Mouse (Mus musculus) retina, postnatal 1 day (tissue): ENCODE results near the gene Parp14.
"Not testable (repeated sequence)": the region's sequence is repeated elsewhere in the genome, so short reads cannot be mapped to it uniquely, and the experiment has no call there.

ENCODE experiments used
- DNase-seq: peaks from one replicate; pipeline ENCODE4 v3.0.0-alpha.2; 2012

Parp14 gene

DNA sequence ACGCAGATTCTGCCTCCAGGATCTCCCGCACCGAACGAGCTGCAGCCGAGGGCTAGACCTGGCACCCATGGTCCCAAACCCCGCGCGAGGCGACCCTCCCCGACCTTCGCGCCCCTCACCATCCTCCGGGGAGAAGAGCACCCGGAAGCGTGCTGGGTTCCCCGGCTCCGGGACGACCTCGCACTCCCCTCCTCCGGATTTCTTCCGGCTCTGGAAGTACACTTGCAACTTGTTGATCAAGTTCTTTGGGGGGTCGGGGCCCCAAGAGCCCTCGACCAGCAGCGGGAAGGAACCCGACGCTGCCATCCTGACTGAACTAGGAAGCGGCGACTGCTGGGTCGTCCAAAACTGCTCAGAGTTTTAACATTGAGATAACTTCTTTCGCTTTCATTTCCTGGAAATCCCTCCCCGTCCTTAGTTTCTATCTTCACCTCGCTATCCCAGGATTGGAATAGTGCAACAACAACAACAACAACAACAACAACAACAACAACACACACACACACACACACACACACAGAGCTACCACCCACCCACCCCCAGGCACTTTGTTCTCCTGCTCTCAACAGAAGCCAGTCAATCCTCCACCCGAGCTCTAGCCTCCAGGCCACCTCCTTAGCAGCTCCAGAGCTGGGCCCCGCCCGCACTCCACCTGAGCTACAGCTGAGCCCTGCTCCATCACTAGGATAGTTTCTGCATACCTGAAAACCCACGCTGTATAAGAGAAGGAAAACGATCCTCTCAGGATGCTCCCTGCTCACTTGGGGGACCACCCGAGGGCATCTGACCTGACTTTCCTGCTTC, at the start of gene Parp14:
Gene Parp14, minus strand, starts transcription at position 497 of the 804 bp plus-strand sequence.
- DNase-seq = peak; percentile 47

DNA sequence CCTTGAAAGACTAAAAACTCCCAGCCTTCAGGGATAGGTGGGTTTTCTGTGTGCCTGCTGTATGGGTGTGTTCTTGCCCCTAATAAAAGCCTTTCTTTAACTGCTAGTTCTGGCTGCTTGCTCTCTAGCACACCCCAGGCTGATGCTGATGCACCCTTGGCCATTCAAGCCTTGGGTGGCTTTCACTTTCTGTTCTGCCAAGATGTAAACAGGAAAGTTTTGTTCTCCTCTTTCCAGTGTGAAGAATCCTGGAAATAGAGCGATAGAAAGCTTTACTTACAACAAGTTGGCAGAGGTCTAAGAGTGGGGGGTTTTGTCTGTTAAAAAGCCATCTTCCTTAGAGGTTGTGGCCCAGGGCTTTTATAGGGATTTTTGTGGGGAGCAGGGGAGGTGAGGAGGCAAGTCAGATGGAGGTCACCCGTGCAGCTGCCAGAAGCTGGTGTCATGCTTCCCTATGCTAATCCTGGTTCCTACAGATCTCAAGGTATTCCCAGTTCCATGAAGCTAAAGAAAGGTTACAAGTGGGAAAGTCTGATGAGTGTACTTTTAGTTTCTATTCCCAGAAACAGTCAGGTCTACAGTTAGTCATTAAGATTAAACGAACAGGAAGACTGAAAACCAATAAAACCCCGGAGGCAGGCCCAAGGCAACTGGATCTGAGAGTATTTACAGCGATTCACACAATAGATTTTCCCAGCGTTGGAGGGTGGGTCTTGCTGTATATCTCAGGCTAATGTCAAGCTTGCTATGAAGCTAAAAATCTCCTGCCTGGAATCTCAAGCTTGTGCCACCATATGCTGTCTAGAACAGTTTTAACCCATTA, 47.6 kb upstream of the Parp14 start:
- DNase-seq = no peak

DNA sequence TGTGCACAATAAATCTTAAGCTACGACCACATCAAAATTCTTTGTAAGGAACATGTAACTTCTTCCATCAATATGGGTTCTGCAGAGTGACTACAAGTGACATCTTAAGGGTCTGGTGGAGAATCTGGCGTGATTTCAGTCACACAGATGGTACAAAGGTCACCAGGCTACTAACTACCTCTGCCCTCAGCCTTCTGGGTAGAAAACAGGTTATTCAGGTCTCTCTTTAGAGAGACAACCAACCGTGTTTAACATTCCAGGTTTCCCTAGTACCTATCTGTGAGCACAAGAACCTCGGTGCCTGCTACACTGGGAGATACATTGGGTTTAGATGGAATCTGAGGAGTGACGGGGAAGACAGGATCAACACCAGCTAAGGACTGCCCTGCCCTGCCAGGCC, 43.0 kb upstream of the Parp14 start:
- DNase-seq = no peak

DNA sequence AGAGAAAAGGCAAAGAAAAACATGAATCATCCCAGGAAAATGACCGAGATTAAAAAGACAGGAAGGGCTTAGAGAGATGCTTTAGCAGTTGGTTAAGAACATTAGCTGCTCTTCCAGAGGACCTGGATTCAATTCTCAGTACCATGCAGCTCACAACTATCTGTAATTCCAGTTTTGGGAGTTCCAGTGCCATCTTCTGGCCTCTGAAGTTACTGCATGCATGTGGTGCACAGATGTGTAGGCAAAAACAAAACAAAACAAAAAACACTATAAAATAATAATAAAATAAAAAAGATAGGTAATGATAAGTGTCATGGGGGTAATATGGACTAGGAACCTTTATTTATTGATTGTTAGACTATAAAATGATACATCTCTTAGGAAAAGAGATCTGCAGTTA, 42.2 kb upstream of the Parp14 start:
- DNase-seq = peak; percentile 35

DNA sequence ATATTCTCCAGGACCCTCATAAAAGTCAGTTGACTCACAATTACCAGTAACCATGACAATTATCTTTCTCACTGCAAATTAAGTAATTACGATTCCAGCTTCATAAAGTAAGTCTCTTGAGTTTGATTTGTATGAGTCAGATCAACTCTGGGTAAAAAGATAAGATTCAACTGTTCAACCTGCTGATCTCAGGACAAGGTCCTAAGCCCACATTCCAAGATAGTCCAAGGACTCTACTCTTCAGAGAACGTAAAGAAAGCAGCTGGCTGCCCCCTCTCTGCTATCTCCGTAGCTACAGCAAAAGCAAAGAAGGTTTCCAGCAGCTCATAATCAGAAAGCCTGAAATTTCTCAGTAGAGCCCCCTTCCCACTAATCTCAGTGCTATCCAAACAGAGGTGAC, 40.1 kb upstream of the Parp14 start:
- DNase-seq = no peak

DNA sequence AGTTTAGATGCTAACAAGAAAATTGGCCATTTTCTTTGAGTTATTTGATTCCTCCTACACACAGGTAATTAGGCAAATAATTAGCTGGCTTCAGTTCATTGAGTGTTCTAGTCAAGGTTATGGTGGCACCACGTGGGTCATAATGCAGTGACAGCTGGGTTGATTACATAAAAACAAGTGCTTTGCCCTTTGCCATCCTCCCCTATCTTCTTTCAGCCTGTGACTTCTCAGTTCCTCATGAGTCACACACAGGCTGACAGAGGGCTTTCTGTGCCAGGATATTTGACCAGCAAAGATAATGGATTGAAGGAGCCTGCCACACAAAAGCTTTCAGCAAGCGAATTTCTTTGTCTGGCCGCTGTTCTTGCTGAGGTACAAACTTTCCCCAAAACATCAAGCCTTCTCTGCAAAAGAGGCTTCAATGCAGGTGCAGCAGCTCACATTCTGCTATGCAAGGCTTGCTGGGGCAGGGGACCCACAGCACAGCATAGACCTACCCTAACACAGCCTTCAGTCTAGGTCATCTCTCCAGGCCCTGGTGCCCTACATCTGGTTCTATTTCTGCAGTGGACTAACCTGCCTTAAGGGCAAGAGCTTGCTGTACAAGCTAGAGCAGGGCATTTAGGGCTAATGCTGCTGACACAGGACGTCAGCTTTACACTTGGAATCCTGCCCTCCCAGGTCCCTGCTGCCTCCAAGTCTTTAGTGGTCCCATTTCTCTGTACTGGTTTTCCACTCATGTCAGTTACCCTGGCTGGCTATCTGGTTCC, 36.3 kb upstream of the Parp14 start:
- DNase-seq = no peak

- no peak for DNase-seq
Measured at GRCm38 (mm10) chr16:35906887-35907286, 35.5 kb upstream of the Parp14 start.

DNA sequence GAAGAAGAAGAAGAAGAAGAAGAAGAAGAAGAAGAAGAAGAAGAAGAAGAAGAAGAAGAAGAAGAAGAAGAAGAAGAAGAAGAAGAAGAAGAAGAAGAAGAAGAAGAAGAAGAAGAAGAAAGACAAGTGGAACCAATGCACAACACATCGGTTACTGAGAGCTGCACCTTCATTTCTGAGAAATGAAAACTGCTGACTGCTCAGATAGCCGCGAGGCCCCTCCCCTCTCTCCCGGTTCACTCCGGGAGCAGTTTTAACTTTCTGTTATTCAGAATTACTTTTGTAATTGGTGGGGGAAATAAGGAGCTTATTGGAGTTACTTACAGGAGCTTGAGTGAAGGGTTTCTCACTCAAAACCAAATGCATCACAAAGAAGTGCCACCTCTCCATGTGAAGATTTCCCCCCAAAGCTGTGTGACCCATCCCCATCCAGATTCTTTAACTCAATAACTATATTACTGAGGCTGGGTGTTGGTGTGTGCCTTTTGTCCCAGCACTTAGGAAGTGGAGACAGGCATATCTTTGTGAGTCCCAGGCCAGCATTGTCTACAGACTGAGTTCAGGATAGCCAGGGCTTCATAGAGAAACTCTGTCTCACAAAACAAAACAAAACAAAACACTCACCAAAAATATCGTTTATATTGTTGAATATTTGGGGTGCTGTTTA, 34.6 kb upstream of the Parp14 start:
- no peak for DNase-seq

GRCm38 (mm10) chr16:35905355-35905754, 34.0 kb upstream of the Parp14 start:
- no peak for DNase-seq

DNA sequence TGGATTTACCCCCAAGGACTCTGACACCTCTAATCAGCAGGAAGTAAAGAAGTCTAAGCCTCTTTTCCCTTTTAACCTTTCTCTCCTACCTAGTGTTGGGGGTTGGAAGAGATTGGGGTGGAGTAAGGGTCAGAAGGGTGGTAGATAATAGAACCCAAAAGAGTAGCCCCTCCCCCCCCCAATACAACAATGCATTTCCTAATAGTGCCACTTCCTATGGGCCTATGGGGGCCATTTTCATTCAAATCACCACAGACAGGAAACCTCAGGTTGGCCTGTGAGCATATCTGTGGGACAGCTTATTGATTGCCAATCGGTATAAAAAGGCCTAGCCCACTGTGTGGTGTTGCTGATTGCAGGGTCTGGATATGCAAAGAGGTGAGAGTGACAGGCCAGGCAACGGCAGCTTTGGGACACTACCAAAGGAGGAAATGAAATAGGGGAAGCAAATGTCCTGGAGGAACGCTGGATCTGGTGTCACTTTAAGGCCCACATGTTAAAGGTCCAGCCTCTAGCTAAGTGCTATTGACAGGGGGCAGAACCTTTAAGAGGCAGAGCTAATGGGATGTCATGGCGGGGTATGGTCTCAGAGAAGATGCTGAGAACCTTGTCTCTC, 32.9 kb upstream of the Parp14 start:
- no peak for DNase-seq

- DNase-seq = no peak
Measured at GRCm38 (mm10) chr16:35903014-35903640, 31.8 kb upstream of the Parp14 start.

GRCm38 (mm10) chr16:35900541-35900940, 29.2 kb upstream of the Parp14 start:
- DNase-seq = no peak

- no peak for DNase-seq
Measured at GRCm38 (mm10) chr16:35894997-35895396, 23.7 kb upstream of the Parp14 start.

DNA sequence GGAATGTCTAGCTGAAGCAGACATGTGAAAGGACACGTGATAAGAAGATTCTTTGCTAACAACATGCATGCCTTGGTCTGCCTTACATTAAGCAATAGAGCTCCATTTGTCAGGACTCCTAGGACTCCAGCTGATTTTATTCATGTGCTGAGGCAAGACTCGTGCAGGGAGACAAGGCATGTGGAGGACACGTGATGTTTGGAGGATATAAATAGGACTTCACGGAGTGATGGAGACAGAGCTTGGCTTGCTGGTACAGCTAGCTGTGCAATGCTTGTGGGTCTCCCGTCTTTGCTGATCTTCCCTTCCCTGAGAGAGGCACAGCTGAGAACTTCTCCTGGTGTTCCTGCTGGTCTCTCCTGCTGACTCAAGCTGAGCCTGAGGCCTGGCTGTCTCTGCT, 20.3 kb upstream of the Parp14 start:
- not testable (repeated sequence) for DNase-seq

DNA sequence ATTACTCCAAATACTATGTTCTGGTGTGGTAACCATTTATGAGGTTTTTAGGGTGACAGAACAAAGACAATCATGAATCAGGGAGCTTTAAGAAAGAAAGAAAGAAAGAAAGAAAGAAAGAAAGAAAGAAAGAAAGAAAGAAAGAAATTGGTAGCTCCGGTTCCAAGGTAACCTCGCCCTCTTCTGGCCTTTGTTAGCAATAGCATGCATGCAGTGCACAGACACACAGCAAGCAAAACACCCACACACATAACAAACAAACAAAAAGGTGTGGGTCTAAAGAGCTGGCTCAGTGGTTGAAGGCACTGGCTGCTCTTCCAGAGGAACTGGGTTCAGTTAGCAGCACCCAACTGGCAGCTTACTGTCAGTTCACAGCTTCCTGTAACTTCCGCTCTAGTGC, 19.3 kb upstream of the Parp14 start:
- DNase-seq = peak; percentile 11

GRCm38 (mm10) chr16:35888910-35889309, 17.6 kb upstream of the Parp14 start:
- DNase-seq = no peak

DNA sequence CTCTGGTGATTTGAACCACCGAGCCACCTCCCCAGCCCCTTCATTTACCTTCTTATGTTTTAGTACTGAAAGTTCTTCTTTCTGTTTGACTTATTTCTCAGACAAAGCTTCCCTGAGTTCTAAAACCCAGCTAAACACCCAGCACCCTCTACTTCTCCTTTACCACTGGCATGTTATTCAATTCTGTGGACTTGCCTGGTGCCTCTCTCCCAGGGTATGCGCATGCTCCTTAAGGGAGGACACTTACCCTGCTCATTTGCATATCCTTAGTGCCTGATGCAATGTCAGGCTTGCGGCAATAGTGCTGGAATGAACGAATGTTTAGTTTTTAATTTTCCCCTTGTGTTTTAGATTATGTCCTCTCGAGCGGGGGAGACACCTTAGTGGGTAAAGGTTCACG, 16.8 kb upstream of the Parp14 start:
- DNase-seq = no peak

- peak; percentile 46 for DNase-seq
Measured at GRCm38 (mm10) chr16:35874416-35874815, 3.1 kb upstream of the Parp14 start.

- no peak for DNase-seq
Measured at GRCm38 (mm10) chr16:35872410-35873006, 1.2 kb upstream of the Parp14 start.

- DNase-seq = no peak
Measured at GRCm38 (mm10) chr16:35871898-35872297, 554 bp upstream of the Parp14 start.

DNA sequence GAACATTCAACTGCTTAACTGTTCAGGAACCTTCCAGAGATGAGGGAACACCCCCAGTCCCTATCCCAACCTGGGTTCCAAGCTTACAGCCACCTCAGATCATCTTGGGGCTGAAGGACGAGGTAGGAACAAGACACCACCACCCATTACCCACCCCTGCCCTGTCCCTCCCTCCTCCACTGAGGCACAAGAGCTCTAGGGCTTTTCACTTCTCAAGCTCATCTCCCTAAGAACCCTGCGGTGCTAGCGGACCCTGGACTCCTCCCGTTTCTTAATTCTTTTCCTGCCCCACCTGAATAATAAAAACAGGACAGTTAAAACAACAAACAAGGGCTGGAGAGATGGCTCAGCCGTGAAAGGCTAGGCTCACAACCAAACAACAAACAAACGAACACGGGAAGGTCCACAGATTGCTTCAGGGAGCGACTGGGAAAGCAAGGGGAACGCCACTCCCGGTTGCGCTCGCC, 730 bp downstream of the Parp14 start:
- peak; percentile 43 for DNase-seq
